Mouse (Mus musculus) intestine, embryonic 14.5 days (tissue): ENCODE results near the gene Nf2. TPM values are rescaled to one million over a fixed set of nuclear protein-coding genes. Genes with fewer than 3 reads are reported as not detected.

Experiments
- ATAC-seq: fragments of 200-750 bp; cut with Nextera tagmentation; replicated peaks from 2 replicates; pipeline ENCODE4 v1.8.0; 2017; ENCODE audit warnings: low read depth, moderate number of reproducible peaks, moderate TSS enrichment, moderate library complexity; ENCODE audit not compliant: low FRiP score, low TSS enrichment
- DNase-seq: peaks from one replicate; pipeline ENCODE4 v3.0.0-alpha.2; 2018; ENCODE audit warnings: low spot score
- H3K27ac ChIP-seq: fragments of 300-500 bp; sonication (generic); 2 replicates; pipeline ENCODE4 v1.5.1; 2014; ENCODE audit warnings: low read depth, mild to moderate bottlenecking, control low read depth
- H3K27me3 ChIP-seq: fragments of 300-500 bp; sonication (generic); replicated peaks from 2 replicates; pipeline ENCODE4 v1.6.1; 2014; ENCODE audit warnings: low read length, control low read depth; ENCODE audit not compliant: control insufficient read depth, insufficient read depth
- H3K36me3 ChIP-seq: fragments of 300-500 bp; sonication (generic); 2 replicates; pipeline ENCODE4 v1.6.1; 2014; ENCODE audit warnings: low read length, control low read depth; ENCODE audit not compliant: control insufficient read depth, insufficient read depth
- H3K4me1 ChIP-seq: fragments of 300-500 bp; sonication (generic); replicated peaks from 2 replicates; pipeline ENCODE4 v1.6.1; 2014; ENCODE audit warnings: low read length, control low read depth, mixed read lengths; ENCODE audit not compliant: control insufficient read depth, insufficient read depth
- H3K4me2 ChIP-seq: fragments of 300-500 bp; sonication (generic); 2 replicates; pipeline ENCODE4 v1.6.1; 2014; ENCODE audit warnings: low read length
- H3K4me3 ChIP-seq: fragments of 300-500 bp; sonication (generic); 2 replicates; pipeline ENCODE4 v1.5.1; 2014; ENCODE audit warnings: low read depth, low read length, control low read depth, mixed read lengths
- H3K9ac ChIP-seq: fragments of 300-500 bp; sonication (generic); 2 replicates; pipeline ENCODE4 v1.6.1; 2014; ENCODE audit warnings: mild to moderate bottlenecking, low read length
- H3K9me3 ChIP-seq: fragments of 300-500 bp; sonication (generic); 2 replicates; pipeline ENCODE4 v1.6.1; 2016; ENCODE audit warnings: low read length, control low read depth; ENCODE audit not compliant: control insufficient read depth
- WGBS: fragments of 180-500 bp; shearing (Covaris S2); extraction: QIAGEN DNeasy Blood & Tissue Kit; methylation state at CpG from one replicate; pipeline ENCODE4 v1.1.7; 2014; 5-methylcytosine and 5-hydroxymethylcytosine counted together
- microRNA-seq: library from miRNA; unstranded; fragments of <30 nt; microRNA quantifications from one replicate; pipeline ENCODE4, GENCODE M21; 2016
- polyA plus RNA-seq: library from polyadenylated mRNA; unstranded; fragments of >200 nt; fragmentation: Nextera tagmentation; extraction: Ambion mirVana; gene quantifications from 2 replicates; pipeline ENCODE4 v1.2.1, GENCODE M21; 2014

Nf2 gene
- polyA plus RNA-seq, 1 experiment from 2014 or later = 42.0 TPM

DNA sequence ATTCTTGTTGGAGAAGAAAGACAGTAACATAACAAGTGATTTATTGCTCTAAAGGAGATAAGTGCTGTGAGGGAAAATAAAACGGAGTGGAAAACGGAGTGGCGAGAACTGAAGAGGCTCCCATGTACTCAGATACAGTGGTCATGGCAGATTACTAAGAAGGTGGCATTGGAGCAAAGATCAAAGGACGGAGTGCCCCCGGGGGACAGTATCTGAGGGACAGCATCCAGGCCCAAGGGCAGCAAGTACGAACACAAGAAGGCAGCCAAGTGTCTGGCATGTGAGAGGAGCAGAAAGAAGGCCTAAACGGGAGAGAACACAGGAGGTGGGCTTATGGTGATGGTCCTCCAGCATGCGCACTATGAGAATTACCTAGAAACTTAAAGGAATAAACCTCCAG, 127.6 kb downstream of the Nf2 start:
- no peak for ATAC-seq
- 65% methylated on average over 8 of the region's 8 CpGs for WGBS
- Histone ChIP-seq H3K36me3 (peaks cover 23% of the 10 kb centered on the region; the same call in 1 of the 2 replicates), H3K4me1 (peaks cover 5% of the 10 kb centered on the region), H3K9ac (no peak overlapping the region), H3K27me3 (no peaks in the 10 kb centered on the region), H3K27ac (no peak overlapping the region), H3K9me3 (no peaks in the 10 kb centered on the region), H3K4me2 (no peak overlapping the region), H3K4me3 (no peak overlapping the region)
- no peak for DNase-seq

DNA sequence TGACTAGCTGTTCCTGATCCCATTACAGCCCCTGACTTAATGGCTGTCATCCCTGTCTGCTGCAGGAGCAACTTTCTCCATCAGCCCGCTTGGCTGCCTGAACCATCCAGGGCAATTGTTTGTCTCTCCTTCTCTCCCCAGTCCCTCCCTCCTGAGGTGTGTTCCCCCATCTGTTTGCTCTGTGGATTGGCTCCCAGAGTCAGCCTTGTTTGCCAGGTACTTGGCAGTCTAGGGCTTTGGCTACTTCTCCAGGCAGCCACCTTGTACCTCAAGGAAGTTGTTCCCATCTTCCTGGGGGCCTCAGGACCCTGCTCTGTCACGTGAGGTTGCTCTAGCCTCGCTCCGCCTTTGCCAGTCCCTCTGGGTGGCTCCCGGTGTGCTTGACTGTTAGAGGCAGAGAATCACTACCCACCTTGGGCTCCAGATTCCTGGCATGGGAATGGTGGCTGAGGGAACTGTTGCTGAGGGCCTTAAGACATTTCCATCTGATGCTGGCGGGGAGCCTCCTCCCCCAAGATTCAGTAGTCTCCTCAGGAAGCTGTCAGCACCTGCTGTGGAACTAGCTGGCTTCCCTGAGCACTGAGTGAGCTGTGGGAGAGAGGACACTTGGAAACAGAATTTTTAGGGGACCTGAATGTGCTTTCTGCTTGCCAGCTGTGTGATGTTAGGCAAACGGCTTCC, 128.3 kb downstream of the Nf2 start:
- peaks cover 5% of the 10 kb centered on the region for H3K4me1 ChIP-seq
- H3K27ac ChIP-seq = no peak overlapping the region
- DNase-seq (no peak), ATAC-seq (no peak)
- 43% methylated on average over 7 of the region's 7 CpGs for WGBS
- H3K4me2 ChIP-seq = no peak overlapping the region
- H3K27me3 ChIP-seq = no peaks in the 10 kb centered on the region
- no peak overlapping the region for H3K9ac ChIP-seq
- peaks cover 23% of the 10 kb centered on the region; the same call in 1 of the 2 replicates for H3K36me3 ChIP-seq
- no peaks in the 10 kb centered on the region for H3K9me3 ChIP-seq
- no peak overlapping the region for H3K4me3 ChIP-seq

- Histone ChIP-seq H3K9me3 (no peaks in the 10 kb centered on the region), H3K27ac (no peak overlapping the region), H3K4me3 (no peak overlapping the region), H3K4me2 (no peak overlapping the region), H3K4me1 (peaks cover 5% of the 10 kb centered on the region), H3K9ac (no peak overlapping the region), H3K36me3 (peaks cover 20% of the 10 kb centered on the region; the same call in 1 of the 2 replicates), H3K27me3 (no peaks in the 10 kb centered on the region)
- DNase-seq (no peak), ATAC-seq (no peak)
- 71% methylated on average over 11 of the region's 11 CpGs for WGBS
Observed at GRCm38 (mm10) chr11:4720393-4720792, 128.9 kb downstream of the Nf2 start.

- no peak for ATAC-seq
Observed at GRCm38 (mm10) chr11:4719961-4720360, 129.4 kb downstream of the Nf2 start.

GRCm38 (mm10) chr11:4718548-4718947, 130.8 kb downstream of the Nf2 start:
- WGBS = 75% methylated on average over 5 of the region's 5 CpGs
- Histone ChIP-seq H3K36me3 (peaks cover 5% of the 10 kb centered on the region; the same call in 1 of the 2 replicates), H3K27me3 (no peaks in the 10 kb centered on the region), H3K4me3 (no peak overlapping the region), H3K9ac (no peak overlapping the region), H3K4me1 (peaks cover 5% of the 10 kb centered on the region), H3K4me2 (no peak overlapping the region), H3K9me3 (no peaks in the 10 kb centered on the region), H3K27ac (no peak overlapping the region)
- ATAC-seq = no peak
- DNase-seq = no peak

More at GRCm38 (mm10) chr11:4719961-4720360, 129.4 kb downstream of the Nf2 start:
- H3K4me3 ChIP-seq = no peak overlapping the region
- no peak overlapping the region for H3K4me2 ChIP-seq
- no peak overlapping the region for H3K27ac ChIP-seq
- H3K27me3 ChIP-seq = no peaks in the 10 kb centered on the region
- no peaks in the 10 kb centered on the region for H3K9me3 ChIP-seq
- H3K4me1 ChIP-seq = peaks cover 5% of the 10 kb centered on the region
- DNase-seq = no peak
- WGBS = 92% methylated on average over 9 of the region's 9 CpGs
- peaks cover 15% of the 10 kb centered on the region; the same call in 1 of the 2 replicates for H3K36me3 ChIP-seq
- no peak overlapping the region for H3K9ac ChIP-seq

- Histone ChIP-seq H3K27me3 (no peaks in the 10 kb centered on the region), H3K9ac (no peak overlapping the region), H3K36me3 (no peaks in the 10 kb centered on the region), H3K9me3 (no peaks in the 10 kb centered on the region), H3K4me3 (no peak overlapping the region), H3K4me1 (peaks cover 5% of the 10 kb centered on the region), H3K4me2 (no peak overlapping the region), H3K27ac (no peak overlapping the region)
- ATAC-seq = no peak
- 86% methylated on average over 5 of the region's 5 CpGs for WGBS
- DNase-seq = no peak
Observed at GRCm38 (mm10) chr11:4716530-4717236, 132.7 kb downstream of the Nf2 start.

Small RNA genes within 50 kb of the gene (microRNA-seq; reads per million reads assigned to microRNA genes)
- gene Mir6918 = 0.42 reads per million

Other genes with a start within 250 kb of the Nf2 start
- gene Gm11032, start 229.5 kb downstream of the Nf2 start, polyA plus RNA-seq = not detected in 2 replicates
- gene Ascc2, start 211.8 kb downstream of the Nf2 start, polyA plus RNA-seq = 36.0 and 36.6 TPM in 2 replicates
- 954 and 1,060 TPM in 2 replicates for gene Uqcr10, start 145.2 kb downstream of the Nf2 start, polyA plus RNA-seq
- gene Zmat5, start 144.9 kb downstream of the Nf2 start, polyA plus RNA-seq = 59.4 and 63.8 TPM in 2 replicates
- gene Cabp7, start 102.8 kb downstream of the Nf2 start, polyA plus RNA-seq = 0.15 and 0.16 TPM in 2 replicates
- 85.2 and 85.3 TPM in 2 replicates for gene Nipsnap1, start 24.4 kb upstream of the Nf2 start, polyA plus RNA-seq
- 38.4 and 41.6 TPM in 2 replicates for gene Thoc5, start 45.8 kb upstream of the Nf2 start, polyA plus RNA-seq
- gene Nefh, start 98.5 kb upstream of the Nf2 start, polyA plus RNA-seq = 1.1 and 1.2 TPM in 2 replicates
- gene Ap1b1, start 137.3 kb upstream of the Nf2 start, polyA plus RNA-seq = 56.0 and 58.9 TPM in 2 replicates
- 1.1 and 1.9 TPM in 2 replicates for gene Rasl10a, start 208.6 kb upstream of the Nf2 start, polyA plus RNA-seq
- 27.4 and 29.3 TPM in 2 replicates for gene Gas2l1, start 215.8 kb upstream of the Nf2 start, polyA plus RNA-seq
- 30.4 TPM in 2 replicates for gene Rhbdd3, start 249.4 kb upstream of the Nf2 start, polyA plus RNA-seq
- gene Ewsr1, start 249.7 kb upstream of the Nf2 start, polyA plus RNA-seq = 373 and 390 TPM in 2 replicates